Mouse (Mus musculus): Measurements from ENCODE around the gene Pnpla8.
A peak's percentile ranks its signal among the peaks of the same experiment; 100 is the strongest.
"Not testable (repeated sequence)": the region's sequence is repeated elsewhere in the genome, so short reads cannot be mapped to it uniquely, and the experiment has no call there.

Pnpla8 gene

GRCm38 (mm10) chr12:44221070-44221469, at the start of gene Pnpla8:
TSS of gene Pnpla8 (plus strand) at chr12:44221370.
- DNase-seq (ENCODE audit: low read depth, low spot score) = not testable (repeated sequence)

GRCm38 (mm10) chr12:44176331-44177037, 44.7 kb upstream of the Pnpla8 start:
- no peak for DNase-seq (ENCODE audit: low read depth, low spot score)

- no peak for DNase-seq (ENCODE audit: low read depth, low spot score)
Measured at GRCm38 (mm10) chr12:44177038-44177355, 44.2 kb upstream of the Pnpla8 start.

- peak; percentile 61 for DNase-seq (ENCODE audit: low read depth, low spot score)
Measured at GRCm38 (mm10) chr12:44181081-44181982, 39.8 kb upstream of the Pnpla8 start.

DNA sequence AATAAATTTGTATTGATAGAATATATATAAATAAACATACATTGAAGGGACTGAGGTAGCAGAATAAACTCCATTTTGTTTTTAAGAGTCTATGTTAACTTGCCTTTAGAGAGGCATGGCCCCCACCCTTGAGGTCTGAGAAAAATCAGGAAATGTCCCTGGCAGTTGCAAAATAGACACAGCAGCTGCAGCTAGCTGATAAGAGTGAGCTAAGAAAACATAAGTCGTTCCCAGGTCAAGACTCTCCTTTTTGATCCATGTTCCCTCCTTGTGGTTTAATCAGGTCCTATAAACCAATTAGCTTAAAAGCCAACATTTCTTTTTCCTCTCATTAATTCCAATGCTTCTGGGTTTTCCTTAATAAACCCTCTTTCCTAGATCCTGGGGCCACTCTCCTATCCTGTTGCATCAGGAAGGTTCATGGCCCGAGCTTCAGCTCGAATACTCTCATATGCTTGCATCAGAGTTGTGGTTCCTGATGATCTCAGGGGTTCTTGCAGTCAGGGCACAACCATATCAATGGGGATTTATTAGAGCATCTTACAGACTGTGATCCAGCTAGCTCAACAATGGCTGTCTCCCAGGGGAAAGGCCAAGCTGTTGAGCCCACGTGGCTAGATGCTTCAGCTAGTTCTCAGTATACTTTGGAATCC, 23.2 kb upstream of the Pnpla8 start:
- no peak for DNase-seq (ENCODE audit: low read depth, low spot score)

GRCm38 (mm10) chr12:44209141-44209823, 11.9 kb upstream of the Pnpla8 start:
- DNase-seq (ENCODE audit: low read depth, low spot score) = no peak

DNA sequence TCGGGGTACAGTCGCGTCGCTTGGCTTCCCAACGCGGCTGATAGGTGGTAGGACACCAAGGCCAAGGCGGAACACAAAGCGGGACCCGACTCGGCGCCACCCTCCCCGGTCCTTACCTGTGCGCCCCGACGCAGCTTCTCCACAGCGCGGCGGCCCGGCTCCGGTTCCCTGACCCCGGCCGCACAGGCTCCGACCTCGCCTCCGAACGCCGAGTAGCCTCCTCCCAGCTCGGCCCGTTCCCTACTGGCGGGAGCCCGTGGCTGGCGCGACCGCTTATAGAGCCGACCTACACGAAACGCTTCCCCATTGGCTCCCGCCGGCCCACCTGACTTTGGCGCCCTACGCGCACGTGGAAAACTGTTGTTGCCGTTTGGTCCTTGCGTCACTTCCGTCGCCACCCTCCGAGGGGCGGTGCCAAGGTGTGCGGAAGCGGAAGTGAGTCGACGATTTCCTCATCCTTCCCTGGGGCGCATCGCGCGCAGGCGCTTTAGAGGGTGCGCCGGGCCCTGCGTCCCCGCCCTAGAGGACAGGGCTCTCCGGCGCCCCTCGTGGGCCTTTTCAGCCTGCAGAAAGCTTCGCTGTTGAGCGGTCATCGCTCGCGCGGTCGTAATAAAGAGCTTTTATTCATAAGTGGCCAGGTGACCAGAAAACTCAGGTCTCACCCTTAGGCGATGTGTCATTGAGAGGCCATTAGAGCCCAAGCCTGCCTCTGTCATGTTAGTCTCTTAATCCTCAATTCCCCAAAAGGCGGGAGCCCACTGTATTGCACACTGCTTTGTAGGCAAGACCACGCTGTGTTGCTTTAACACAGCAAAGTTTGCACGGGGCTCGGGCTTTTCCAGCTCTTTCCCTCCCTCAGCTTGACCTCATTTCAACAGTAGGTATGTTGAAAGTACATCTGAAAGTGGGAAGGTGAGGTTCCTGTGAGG, 11.1 kb upstream of the Pnpla8 start, which contains the start of gene Dnajb9:
Gene Dnajb9, minus strand, starts transcription at position 503 of the 929 bp plus-strand sequence.
- DNase-seq (ENCODE audit: low read depth, low spot score) = peak; percentile 99

DNA sequence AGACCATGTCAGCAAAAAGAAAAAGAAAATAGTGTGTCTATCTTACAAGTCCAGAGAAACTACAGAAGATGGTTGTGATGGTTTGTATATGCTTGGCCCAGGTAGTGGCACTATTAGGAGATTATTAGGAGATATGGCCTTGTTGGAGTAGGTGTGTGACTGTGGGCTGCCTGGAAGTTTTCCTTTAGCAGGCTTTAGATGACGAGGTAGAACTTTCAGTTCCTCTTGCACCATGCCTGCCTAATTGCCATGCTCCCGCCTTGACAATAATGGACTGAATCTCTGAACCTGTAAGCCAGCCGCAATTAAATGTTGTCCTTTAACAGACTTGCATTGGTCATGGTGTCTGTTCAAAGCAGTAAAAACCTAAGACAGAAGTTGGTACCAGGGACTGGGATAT, 9.6 kb upstream of the Pnpla8 start:
- no peak for DNase-seq (ENCODE audit: low read depth, low spot score)

- DNase-seq (ENCODE audit: low read depth, low spot score) = no peak
Measured at GRCm38 (mm10) chr12:44221651-44222356, 634 bp downstream of the Pnpla8 start.

DNA sequence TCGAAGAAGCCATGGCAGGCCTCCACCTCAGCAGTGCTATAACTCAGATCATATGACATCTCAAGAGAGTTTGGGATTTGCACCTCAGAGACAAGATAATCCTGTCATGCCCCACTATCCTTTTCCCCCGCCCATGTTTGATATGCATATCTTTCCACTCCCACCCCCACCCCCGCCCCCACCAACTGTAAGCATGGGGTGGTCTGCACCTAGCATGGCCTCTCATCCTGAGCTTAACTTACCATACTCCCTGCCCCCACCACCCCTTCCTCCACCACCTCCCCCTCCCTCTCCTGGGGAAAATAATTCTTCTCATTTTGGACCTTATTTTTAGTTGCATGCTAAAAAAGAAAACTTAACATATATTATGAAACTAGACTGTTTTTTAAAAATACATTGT, 1.9 kb downstream of the Pnpla8 start:
- no peak for DNase-seq (ENCODE audit: low read depth, low spot score)

- DNase-seq (ENCODE audit: low read depth, low spot score) = no peak
Measured at GRCm38 (mm10) chr12:44224650-44225049, 3.5 kb downstream of the Pnpla8 start.

GRCm38 (mm10) chr12:44241090-44241489, 19.9 kb downstream of the Pnpla8 start:
- DNase-seq (ENCODE audit: low read depth, low spot score) = no peak

- no peak for DNase-seq (ENCODE audit: low read depth, low spot score)
Measured at GRCm38 (mm10) chr12:44242407-44242806, 21.2 kb downstream of the Pnpla8 start.

DNA sequence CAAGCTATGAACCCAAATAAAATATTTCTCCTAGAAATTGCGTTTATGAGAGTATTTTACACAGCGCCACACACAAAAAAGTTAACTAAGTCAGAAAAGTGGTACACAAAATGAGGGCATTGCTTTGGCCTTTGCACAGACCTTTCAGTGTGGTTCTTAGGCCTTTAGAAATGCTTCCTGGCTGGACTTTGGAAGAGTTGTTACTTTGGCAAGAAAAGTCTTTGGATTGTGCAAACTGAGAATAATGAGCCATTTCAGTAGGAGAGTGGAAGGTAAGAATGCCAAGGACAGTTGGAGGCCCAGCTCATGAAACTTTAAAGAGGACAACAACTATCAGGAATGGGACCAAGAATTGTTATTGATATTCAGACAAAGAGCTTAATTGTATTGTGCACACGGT, 24.6 kb downstream of the Pnpla8 start:
- no peak for DNase-seq (ENCODE audit: low read depth, low spot score)

DNA sequence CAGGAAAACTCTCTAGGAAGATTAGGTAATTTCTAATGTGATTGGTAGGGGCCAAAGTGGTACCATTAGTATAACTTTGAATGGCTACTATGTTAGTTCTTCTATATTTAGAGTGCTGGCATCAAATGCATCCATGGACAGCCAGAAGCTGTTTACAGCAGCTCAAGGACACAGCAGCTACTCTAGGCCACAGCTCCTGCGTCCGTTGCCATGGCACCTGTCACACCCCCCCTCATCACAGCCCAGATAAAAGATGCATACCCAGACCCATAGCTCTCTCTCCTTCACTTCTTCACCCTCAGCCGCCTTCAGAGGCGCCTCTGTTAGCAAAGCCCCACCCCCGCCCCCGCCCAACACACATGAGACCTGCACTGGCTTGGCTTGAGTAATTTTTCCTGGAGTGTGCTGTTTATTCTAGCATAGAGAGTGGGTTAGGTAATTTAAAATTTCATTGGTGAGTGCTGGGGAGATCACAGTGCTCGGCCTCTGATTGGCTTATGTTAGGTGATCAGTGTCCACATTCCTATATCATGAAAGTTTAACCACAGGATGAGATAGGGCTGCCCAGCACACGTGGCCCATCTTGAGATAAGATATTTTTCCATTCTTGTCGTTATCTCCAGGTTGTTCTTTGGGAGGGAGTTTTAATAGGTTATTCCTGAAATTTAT, 27.3 kb downstream of the Pnpla8 start:
- no peak for DNase-seq (ENCODE audit: low read depth, low spot score)

DNA sequence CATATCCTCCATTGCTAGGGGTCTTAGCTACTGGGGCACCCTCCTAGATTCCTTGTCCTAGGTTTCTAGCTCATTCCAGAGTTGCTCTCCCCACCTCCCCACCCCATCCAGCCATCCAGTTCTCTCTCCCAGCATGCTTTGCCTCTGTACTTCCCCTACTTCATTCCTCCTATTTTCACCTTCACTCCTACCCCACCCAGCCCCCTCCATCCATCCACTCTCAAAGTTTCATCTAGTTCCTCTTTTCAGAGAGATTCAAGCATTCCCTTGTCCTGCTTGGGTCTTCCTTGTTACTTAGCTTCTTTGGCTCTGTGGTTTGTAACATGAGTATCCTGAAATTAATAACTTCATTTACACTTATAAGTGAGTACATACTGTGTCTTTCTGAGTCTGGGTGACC, 41.4 kb downstream of the Pnpla8 start:
- no peak for DNase-seq (ENCODE audit: low read depth, low spot score)

GRCm38 (mm10) chr12:44265651-44266050, 44.5 kb downstream of the Pnpla8 start:
- DNase-seq (ENCODE audit: low read depth, low spot score) = no peak

- DNase-seq (ENCODE audit: low read depth, low spot score) = no peak
Measured at GRCm38 (mm10) chr12:44267196-44267595, 46.0 kb downstream of the Pnpla8 start.

DNA sequence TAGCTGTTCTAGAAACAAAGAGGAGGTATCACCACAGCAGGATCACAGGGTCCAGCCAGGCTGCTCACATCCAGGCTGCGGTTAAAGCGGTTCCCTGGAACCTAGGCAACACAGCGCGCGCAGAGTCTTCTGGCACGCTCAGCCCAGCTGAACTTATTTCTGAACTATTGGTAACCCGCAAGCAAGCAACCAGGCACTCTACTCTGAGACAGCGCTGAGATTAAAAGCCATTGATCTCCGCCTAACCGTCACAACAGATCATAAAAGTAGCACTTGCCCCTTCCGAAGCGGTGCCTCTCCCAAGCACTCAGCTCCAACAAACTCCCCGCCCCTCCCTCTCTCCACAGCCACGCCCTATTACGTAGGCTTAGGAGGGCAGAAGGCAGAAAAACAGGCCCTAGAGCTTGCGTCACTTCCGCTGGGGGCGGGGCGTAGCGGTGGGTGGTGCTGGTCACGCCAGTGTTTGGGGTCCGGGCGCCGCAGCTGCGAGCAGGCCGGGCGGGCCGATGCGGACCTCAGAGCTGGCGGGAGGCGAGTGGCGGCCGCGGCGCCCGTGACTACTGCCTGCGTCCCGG, 47.6 kb downstream of the Pnpla8 start:
- peak; percentile 92 for DNase-seq (ENCODE audit: low read depth, low spot score)

Data from brain, embryonic 18.5 days (tissue).